Mouse (Mus musculus): ENCODE measurements around the gene Tars2. TPM values are rescaled to one million over a fixed set of nuclear protein-coding genes. Genes with fewer than 3 reads are reported as not detected.
A peak's percentile ranks its signal among the peaks of the same experiment; 100 is the strongest.
"Not testable (repeated sequence)": the region's sequence is repeated elsewhere in the genome, so short reads cannot be mapped to it uniquely, and the experiment has no call there.

Tars2 gene
- total RNA-seq (2021), result 10 to 100 TPM; 37.3 to 40.8 TPM
- long read RNA-seq, experiment 1, transcript Tars2-201 (18 exons, 2,400 nt), result major isoform, 27 of 55 reads
- long read RNA-seq, experiment 1, partial matches to known transcripts, result 5 of 55 reads
- long read RNA-seq, experiment 1, other reads (novel, unspliced or antisense), result 18 of 55 reads
- long read RNA-seq, experiment 2, transcript Tars2-201 (18 exons, 2,400 nt), result major isoform, 18 of 37 reads
- long read RNA-seq, experiment 2, partial matches to known transcripts, result 5 of 37 reads
- long read RNA-seq, experiment 2, other reads (novel, unspliced or antisense), result 14 of 37 reads

GRCm38 (mm10) chr3:95760106-95760505 is at the start of gene Tars2:
TSS of gene Tars2 (minus strand) at chr3:95760206.
- intact Hi-C loops (cut with DNase I), result no loop called here
- no peak for DNase-seq (ENCODE audit: low spot score in 2 of 2)

DNA sequence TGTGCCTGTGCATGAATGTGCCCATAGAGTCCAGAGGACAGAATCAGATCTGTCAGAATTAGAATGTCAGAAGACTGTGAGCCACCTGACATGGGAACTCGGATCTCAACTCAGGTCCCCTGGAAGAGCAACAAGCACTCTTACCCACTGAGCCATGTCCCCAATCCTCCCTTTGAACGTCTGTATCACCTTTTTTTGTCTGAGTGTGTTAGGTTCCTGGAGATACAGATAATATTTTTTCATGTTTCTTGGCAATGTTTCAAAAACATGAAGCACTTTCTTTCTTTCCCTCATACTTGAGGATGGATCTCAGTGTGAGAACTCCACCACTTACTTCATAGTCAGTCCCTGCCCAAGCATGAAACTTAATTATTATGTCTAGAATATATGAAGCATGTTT is 48.4 kb upstream of the Tars2 start:
- DNase-seq (ENCODE audit: low spot score in 2 of 2), result no peak
- intact Hi-C loops (cut with DNase I), result no loop called here

DNA sequence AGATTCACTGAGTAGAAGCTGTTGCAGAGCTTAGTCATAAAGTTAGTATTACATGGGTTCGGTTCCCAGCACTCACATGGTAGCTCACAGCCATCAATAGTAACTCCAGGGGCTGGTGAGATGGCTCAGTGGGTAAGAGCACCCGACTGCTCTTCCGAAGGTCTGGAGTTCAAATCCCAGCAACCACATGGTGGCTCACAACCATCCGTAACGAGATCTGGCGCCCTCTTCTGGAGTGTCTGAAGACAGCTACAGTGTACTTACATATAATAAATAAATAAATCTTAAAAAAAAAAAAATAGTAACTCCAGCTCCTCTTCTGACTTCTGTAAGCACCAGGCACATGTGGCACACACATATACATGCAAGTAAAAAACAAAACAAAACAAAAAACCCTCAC is 47.6 kb upstream of the Tars2 start:
- DNase-seq (ENCODE audit: low spot score in 2 of 2); intact Hi-C loops (cut with DNase I): not testable (repeated sequence)

GRCm38 (mm10) chr3:95806677-95807076 is 46.7 kb upstream of the Tars2 start:
- intact Hi-C loops (cut with DNase I), result no loop called here
- no peak for DNase-seq (ENCODE audit: low spot score in 2 of 2)

DNA sequence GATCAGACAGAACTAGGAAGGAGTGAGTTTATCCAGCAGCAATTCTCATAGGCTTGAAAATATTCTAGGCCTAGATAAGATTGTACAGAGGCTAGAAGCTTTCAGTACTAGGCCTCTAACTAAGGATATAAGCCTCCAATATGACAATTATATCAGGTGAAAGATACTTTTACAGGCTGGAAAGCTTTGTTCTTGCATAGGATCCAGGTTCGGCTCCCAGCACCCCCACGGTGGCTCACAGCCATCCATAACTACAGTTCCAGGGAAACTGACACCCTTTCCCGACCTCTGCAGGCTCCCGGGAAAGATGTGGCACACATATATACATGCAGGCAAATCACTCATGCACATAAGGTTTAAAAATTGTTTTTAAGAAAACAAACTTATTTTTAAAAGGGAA is 43.8 kb upstream of the Tars2 start:
- DNase-seq (ENCODE audit: low spot score in 2 of 2), result no peak
- intact Hi-C loops (cut with DNase I), result no loop called here

GRCm38 (mm10) chr3:95798756-95799155 is 38.8 kb upstream of the Tars2 start:
- no peak for DNase-seq (ENCODE audit: low spot score in 2 of 2)
- intact Hi-C loops (cut with DNase I), result no loop called here

- DNase-seq (ENCODE audit: low spot score in 2 of 2), result no peak
- intact Hi-C loops (cut with DNase I), result no loop called here
These were observed 34.3 kb upstream of the Tars2 start for GRCm38 (mm10) chr3:95794299-95794698.

- no peak for DNase-seq (ENCODE audit: low spot score in 2 of 2)
- intact Hi-C loops (cut with DNase I), result no loop called here
These were observed 33.7 kb upstream of the Tars2 start for GRCm38 (mm10) chr3:95793662-95794061.

- intact Hi-C loops (cut with DNase I), result no loop called here
- no peak for DNase-seq (ENCODE audit: low spot score in 2 of 2)
These were observed 25.5 kb upstream of the Tars2 start for GRCm38 (mm10) chr3:95785501-95785900.

DNA sequence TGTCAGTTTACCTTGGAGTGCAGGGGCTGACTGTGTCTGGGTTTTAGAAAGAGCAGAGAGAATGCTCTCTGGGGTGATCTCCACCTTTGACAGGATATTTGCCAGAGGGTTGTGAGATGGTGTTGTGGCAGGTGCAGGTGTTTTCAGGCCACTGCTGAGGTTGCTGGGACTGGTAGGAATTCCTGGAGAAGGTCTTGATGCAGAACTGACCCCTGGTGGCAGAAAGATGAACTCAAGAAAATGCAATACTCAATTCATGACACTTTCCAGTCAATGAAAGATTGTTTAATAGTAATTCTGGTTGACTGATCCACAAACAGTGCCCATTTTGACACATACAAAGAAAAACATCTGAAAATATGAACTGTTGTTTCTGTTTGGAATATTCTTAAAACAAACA is 12.0 kb upstream of the Tars2 start:
- intact Hi-C loops (cut with DNase I), result no loop called here

DNA sequence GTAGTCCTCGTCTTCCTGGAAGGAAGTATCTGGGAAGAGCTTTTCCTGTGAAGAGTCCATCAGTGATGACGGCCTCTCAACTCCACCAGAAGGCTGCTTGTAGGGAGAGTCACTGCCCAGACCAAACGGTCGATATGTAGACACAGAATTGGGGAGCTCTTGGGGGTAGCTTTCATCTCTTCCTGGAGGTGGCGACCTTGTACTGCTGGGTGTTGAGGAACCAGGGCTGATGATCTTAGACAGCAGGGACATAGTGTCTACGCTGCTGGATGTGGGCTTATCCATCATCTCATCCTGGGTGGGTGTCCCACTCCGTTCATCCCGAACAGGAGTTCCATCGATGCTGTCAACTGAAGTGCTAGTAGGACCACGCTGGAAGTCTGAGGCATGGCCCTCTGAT is 5.5 kb upstream of the Tars2 start:
- DNase-seq (ENCODE audit: low spot score in 2 of 2), result no peak

More for the DNA sequence above, 12.0 kb upstream of the Tars2 start:
- peak; percentile 18 to 30 for DNase-seq (ENCODE audit: low spot score in 2 of 2)

GRCm38 (mm10) chr3:95763811-95764210 is 3.8 kb upstream of the Tars2 start:
- no peak for DNase-seq (ENCODE audit: low spot score in 2 of 2)
- intact Hi-C loops (cut with DNase I), result no loop called here

More for the DNA sequence above, 5.5 kb upstream of the Tars2 start:
- intact Hi-C loops (cut with DNase I), result no loop called here

DNA sequence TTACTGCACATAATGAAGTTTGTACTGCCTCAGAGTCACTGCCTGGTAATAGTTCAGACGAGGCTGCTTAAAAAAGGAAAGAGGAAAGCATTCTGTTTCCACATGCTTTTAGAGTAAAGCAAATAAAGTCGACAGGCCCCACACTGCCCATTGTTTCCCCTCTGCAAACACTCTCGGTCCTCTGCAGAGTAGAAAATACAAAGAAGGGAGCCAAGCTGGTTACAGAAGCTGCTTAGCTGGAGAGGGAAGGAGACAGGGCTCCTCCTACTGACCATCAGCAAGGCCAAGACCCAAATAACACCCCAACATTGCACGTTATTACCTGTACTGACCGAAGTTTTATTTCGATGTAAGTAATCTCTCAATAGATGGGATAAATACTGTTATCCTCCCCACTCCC is 3.0 kb upstream of the Tars2 start:
- intact Hi-C loops (cut with DNase I), result no loop called here
- DNase-seq (ENCODE audit: low spot score in 2 of 2), result no peak

- intact Hi-C loops (cut with DNase I), result no loop called here
- no peak for DNase-seq (ENCODE audit: low spot score in 2 of 2)
These were observed 1.8 kb upstream of the Tars2 start for GRCm38 (mm10) chr3:95761771-95762170.

DNA sequence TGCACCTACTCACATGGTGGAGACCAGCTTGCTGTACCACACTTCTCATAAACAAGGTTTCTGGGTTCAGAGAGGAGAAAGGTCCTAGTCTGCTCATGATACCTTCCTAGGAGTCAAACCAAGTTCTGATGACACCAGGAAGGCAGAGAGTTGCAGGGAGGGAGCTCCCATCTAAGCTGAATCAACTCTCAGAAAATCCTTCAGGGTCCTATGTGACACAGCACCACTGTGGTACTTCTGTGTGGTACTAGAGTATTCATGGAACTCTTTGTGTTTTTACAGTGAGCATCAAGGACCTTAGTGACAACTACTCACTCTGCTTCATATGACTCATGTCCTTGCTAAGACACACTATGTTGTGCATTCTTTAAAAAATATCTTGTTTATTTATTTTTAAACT is 650 bp upstream of the Tars2 start:
- intact Hi-C loops (cut with DNase I), result no loop called here

DNA sequence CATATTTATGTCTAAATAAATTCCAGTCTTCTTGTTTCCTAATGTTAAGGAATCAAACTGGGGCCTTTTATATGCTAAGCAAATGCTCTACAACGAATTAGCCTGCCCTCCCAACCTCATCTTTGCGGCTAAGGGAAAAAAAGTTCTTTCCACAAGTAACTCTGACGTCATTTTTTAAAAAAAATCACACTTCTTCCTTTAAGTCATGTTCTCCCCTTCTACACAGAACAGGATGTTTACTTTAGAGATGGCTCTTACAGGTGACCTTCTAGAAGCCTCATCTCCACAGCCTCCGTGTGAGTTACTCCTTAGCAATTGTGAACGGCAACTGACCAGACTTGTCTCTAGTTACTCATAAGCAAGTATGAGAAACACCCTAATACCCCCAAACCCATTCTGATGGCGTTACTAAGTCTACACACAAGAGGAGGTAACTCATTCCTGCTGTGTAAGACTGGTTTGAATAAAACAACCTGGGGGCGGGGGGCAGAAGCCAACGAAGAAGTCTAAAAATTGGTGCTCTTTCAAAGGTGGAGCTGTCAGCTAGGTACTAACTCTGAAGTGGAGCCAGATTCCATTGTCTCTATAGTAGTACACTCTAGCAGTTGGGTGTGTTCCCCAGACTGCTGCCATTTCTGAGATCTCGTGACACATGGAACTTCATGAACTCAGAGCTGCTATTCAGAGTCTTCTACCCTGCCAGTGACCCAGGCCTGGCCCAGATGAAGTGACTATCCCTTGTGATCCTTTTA is 1.4 kb downstream of the Tars2 start:
- no peak for DNase-seq (ENCODE audit: low spot score in 2 of 2)
- intact Hi-C loops (cut with DNase I), result no loop called here

More for the DNA sequence above, 650 bp upstream of the Tars2 start:
- no peak for DNase-seq (ENCODE audit: low spot score in 2 of 2)

GRCm38 (mm10) chr3:95756808-95757207 is 3.2 kb downstream of the Tars2 start:
- no peak for DNase-seq (ENCODE audit: low spot score in 2 of 2)
- intact Hi-C loops (cut with DNase I), result no loop called here

- intact Hi-C loops (cut with DNase I), result no loop called here
- peak; percentile 97 for DNase-seq (ENCODE audit: low spot score in 2 of 2)
These were observed 5.4 kb downstream of the Tars2 start for GRCm38 (mm10) chr3:95754345-95755206.

GRCm38 (mm10) chr3:95752935-95753334 is 7.1 kb downstream of the Tars2 start:
- intact Hi-C loops (cut with DNase I), result no loop called here
- no peak for DNase-seq (ENCODE audit: low spot score in 2 of 2)

DNA sequence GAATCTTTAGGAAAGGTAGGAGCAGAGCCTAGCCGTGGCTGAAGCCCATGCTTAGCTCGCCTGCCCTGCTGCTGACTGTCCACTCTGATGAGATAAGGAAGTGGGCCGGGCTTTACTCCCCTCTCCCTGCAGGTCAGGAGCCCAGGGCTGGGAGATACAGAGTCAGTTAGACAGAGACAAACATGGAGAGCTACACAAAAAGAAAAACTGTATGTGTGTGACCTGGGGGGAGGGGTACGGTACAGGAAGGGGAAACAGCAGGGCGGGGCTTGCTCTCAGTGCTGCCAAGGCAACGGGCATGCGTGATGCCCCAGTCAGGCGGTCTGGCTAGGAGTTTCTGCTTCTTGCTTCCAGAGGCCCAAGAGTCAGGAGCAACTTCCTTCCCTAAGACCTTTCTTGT is 19.6 kb downstream of the Tars2 start:
- DNase-seq (ENCODE audit: low spot score in 2 of 2), result peak in 1 of 2 experiments; percentile 52
- intact Hi-C loops (cut with DNase I), result no loop called here

Measured in left cerebral cortex, postnatal 14 days (tissue).